Mouse (Mus musculus) forebrain, embryonic 10.5 days (tissue): ENCODE results near the gene Ltn1. TPM values are rescaled to one million over a fixed set of nuclear protein-coding genes. Genes with fewer than 3 reads are reported as not detected.

ENCODE experiments used
- DNase-seq: peaks from one replicate; pipeline ENCODE4 v3.0.0-alpha.2; 2017; ENCODE audit warnings: low spot score; ENCODE audit errors: extremely low spot score
- H3K27ac ChIP-seq: fragments of 300-500 bp; sonication (generic); 2 replicates; pipeline ENCODE4 v1.5.1; 2016; ENCODE audit warnings: mild to moderate bottlenecking
- H3K27me3 ChIP-seq: fragments of 300-500 bp; sonication (generic); 2 replicates; pipeline ENCODE4 v1.6.1; 2016; ENCODE audit warnings: mild to moderate bottlenecking; ENCODE audit not compliant: poor library complexity, severe bottlenecking
- H3K36me3 ChIP-seq: fragments of 300-500 bp; sonication (generic); replicated peaks from 2 replicates; pipeline ENCODE4 v1.6.1; 2016; ENCODE audit warnings: mild to moderate bottlenecking, moderate library complexity
- H3K4me1 ChIP-seq: fragments of 300-500 bp; sonication (generic); 2 replicates; pipeline ENCODE4 v1.6.1; 2016
- H3K4me3 ChIP-seq: fragments of 300-500 bp; sonication (generic); 2 replicates; pipeline ENCODE4 v1.5.1; 2016; ENCODE audit warnings: mild to moderate bottlenecking, moderate library complexity
- H3K9me3 ChIP-seq: fragments of 300-500 bp; sonication (generic); 2 replicates; pipeline ENCODE4 v1.6.1; 2016; ENCODE audit warnings: mild to moderate bottlenecking, moderate library complexity
- WGBS: fragments of 180-500 bp; shearing (Covaris S2); methylation state at CpG from one replicate; pipeline ENCODE4 v1.1.7; 2016; 5-methylcytosine and 5-hydroxymethylcytosine counted together
- polyA plus RNA-seq: library from polyadenylated mRNA; unstranded; fragments of >200 nt; fragmentation: Nextera tagmentation; extraction: Ambion mirVana; gene quantifications from 2 replicates; pipeline ENCODE4 v1.2.1, GENCODE M21; 2016

Ltn1 gene
- polyA plus RNA-seq, result 30.3 and 31.5 TPM in 2 replicates

DNA sequence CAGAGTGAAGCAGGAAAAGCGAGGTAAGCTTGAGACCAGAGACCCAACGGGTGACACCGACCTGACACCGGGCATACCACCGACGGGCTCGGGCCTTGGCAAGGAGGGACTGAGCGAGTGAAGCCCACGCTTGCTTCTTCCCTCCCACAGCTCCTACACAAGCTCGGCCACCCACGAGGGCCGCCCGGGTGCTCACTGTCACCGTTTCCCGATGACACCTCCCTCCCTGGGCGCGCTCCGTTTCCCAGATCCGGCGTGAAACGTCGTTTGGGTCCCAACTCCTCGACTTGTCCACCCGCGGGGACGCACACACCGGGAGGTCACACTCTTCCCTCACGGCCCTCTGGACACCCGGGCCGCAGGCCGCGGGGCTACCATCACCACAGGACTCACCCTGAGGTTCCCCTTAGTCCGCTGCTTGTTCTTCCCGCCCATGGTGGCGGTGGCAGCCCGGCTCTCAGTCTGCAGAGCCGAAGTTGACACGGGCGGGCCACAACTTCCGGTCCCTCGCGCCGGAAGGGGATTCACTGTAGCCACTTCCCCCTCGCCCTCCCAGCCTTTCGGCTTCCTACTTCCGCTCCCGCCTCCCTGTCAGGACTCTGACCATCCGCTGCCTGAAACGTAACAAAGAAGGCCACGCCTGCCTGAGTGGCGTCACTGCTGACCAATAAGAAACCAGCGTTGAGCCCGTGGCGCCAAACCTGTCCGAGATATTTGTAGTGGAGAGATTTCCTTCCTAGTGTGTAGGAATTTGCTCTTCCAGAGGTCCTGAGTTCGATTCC is at the start of gene Ltn1:
Ltn1 (minus strand) TSS at position 580 of the 782 bp plus-strand sequence.
- Histone ChIP-seq H3K36me3 (peaks cover 3% of the 10 kb centered on the region; the same call in 1 of the 2 replicates), H3K27ac (peak within 1 kb of the TSS; percentile 87), H3K27me3 (no peaks in the 10 kb centered on the region), H3K4me3 (peak within 1 kb of the TSS; percentile 92), H3K4me1 (peaks cover 10% of the 10 kb centered on the region), H3K9me3 (no peaks in the 10 kb centered on the region)
- peak; percentile 98 for DNase-seq
- under 1% methylated on average over 56 of the region's 56 CpGs for WGBS

DNA sequence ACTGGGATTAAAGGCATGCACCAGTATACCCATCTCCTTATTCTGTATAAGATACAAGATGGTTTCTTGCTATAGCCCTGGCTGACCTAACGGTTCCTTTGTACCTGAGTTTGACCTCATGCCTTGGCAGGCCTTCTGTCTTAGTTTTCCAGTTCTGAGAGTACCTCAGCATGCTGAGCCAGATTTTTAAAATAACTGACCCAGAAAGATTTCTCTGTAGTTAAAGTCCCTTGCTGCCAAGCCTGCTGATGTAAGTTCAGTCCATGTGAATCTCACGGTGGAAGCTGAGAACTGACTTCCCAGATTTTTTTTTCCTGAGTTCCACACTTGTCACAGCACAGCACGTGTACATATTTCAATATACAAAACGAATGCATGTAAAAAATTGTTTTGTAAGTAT is 38.2 kb upstream of the Ltn1 start:
- Histone ChIP-seq H3K36me3 (peaks cover 94% of the 10 kb centered on the region), H3K27ac (no peak overlapping the region), H3K4me1 (no peaks in the 10 kb centered on the region), H3K9me3 (no peaks in the 10 kb centered on the region), H3K27me3 (no peaks in the 10 kb centered on the region), H3K4me3 (no peak overlapping the region)
- 88% methylated on average over 4 of the region's 4 CpGs for WGBS
- DNase-seq, result no peak

GRCm38 (mm10) chr16:87458752-87459151 is 26.3 kb upstream of the Ltn1 start:
- no peak overlapping the region for H3K4me3 ChIP-seq
- 95% methylated on average over 3 of the region's 3 CpGs for WGBS
- H3K27me3 ChIP-seq, result no peaks in the 10 kb centered on the region
- peaks cover 52% of the 10 kb centered on the region for H3K36me3 ChIP-seq
- no peak overlapping the region for H3K27ac ChIP-seq
- DNase-seq, result no peak
- H3K4me1 ChIP-seq, result peaks cover 19% of the 10 kb centered on the region
- H3K9me3 ChIP-seq, result no peaks in the 10 kb centered on the region

DNA sequence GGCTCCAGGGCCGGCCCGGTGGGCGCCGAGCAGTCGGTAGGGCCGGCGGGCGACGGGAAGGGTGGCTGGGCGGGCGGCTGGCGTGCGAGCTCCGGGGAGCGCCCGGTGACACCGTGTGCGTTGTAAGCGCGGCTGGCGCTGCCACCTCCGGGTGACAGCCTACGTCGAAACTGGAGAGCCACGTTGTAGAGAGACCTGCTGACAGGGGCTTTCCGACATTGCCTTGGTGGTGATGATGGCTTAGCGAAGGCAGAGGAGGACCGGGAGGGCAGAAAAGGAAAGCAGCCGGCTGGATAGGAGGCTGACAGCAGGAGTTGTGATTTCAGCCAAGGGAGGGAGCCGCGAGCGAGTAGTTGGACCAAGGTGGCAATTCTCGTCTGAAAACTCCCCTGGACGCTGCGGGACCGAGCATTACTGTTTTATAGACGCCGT is 22.8 kb upstream of the Ltn1 start:
- Histone ChIP-seq H3K36me3 (peaks cover 21% of the 10 kb centered on the region), H3K9me3 (no peaks in the 10 kb centered on the region), H3K27ac (peak overlapping the region; percentile 89), H3K27me3 (no peaks in the 10 kb centered on the region), H3K4me1 (peaks cover 19% of the 10 kb centered on the region), H3K4me3 (peak overlapping the region; percentile 93)
- under 1% methylated on average over 38 of the region's 38 CpGs for WGBS
- DNase-seq, result peak; percentile 21

DNA sequence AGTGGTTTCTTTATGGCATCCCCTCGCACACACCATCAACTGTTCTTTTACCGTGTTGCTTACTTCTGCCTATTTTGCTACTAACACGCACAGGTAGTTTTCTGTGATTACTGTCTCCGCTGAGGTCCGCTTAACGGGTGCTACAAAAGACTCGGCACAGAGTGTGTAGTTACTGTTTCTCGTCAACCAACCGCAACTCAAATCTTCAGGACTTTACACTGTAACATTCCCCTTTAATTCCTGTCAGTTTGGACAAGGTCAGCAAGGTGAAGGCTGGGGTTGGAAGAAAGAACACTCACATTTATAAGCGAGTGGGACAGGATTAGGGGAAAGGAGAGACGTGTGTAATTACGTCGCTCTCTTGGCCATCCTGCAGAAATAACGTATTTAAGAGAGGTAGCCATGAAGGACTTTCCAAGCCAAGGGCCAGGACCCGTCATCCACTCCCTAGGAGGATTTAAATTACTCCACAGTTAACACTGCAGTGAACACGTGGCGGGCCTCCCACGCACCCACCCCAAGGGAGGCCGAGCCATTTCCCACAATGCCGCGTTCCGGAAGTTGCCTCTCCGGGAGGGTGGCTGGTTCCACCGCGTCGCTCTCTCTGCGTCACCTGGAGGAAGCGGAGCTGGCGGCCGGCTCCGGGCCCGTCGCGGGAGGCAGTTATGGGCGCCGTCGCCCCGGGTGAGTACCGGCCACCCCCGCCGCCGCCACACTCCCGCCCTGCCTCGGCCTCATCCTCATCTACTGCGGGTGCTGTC is 22.2 kb upstream of the Ltn1 start, which contains the start of gene Usp16:
Usp16 (plus strand) TSS at position 285 of the 761 bp plus-strand sequence.
- peak; percentile 87 for DNase-seq
- WGBS, result 9% methylated on average over 45 of the region's 45 CpGs
- Histone ChIP-seq H3K4me3 (peak within 1 kb of the TSS; percentile 93), H3K27me3 (no peaks in the 10 kb centered on the region), H3K27ac (peak within 1 kb of the TSS; percentile 89), H3K4me1 (peaks cover 19% of the 10 kb centered on the region), H3K9me3 (no peaks in the 10 kb centered on the region), H3K36me3 (peaks cover 16% of the 10 kb centered on the region)

DNA sequence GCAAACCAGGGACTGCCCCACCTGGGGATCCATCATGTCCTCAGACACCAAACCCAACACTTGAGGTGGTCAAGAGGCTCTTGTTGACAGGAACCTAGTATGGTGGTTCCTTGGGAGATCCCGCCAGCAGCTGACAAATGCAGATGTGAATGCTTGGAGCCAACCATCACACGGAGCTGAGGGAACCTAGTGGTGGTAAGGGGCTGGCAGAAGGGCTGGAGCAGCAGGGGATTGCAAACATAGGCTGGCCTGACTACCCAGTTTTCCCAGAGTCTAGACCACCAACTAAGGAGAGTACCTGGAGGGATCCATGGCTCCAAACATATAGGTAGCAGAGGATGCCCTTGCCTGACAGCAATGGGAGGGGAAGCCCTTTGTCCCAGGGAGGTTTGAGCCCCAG is 20.8 kb upstream of the Ltn1 start:
- whole genome bisulfite sequencing, result 84% methylated on average over 2 of the region's 2 CpGs
- no peak overlapping the region for H3K4me3 ChIP-seq
- peaks cover 19% of the 10 kb centered on the region for H3K4me1 ChIP-seq
- DNase-seq, result no peak
- H3K27me3 ChIP-seq, result no peaks in the 10 kb centered on the region
- H3K27ac ChIP-seq, result no peak overlapping the region
- H3K9me3 ChIP-seq, result no peaks in the 10 kb centered on the region
- peaks cover 3% of the 10 kb centered on the region for H3K36me3 ChIP-seq

DNA sequence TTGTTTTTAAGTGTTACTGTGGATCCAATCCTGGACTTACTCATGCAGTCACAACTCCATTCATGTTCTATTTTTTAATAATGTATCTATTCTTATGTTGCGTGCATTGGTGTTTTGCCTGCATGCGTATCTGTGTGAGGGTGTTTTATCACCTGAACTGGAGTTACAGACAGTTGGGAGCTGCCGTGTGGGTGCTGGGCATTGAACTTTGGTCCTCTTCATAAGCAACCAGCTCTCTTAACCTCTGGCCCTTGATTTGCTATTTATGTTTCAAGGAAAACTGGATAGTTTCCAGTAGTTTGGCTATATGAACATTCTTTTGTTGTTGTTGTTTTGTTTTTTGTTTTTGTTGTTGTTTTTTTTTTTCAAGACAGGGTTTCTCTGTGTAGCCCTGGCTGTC is 13.1 kb upstream of the Ltn1 start:
- no peak for DNase-seq
- Histone ChIP-seq H3K27ac (no peak overlapping the region), H3K9me3 (no peaks in the 10 kb centered on the region), H3K4me1 (peaks cover 9% of the 10 kb centered on the region), H3K4me3 (no peak overlapping the region), H3K36me3 (no peaks in the 10 kb centered on the region), H3K27me3 (no peaks in the 10 kb centered on the region)
- WGBS, result 94% methylated on average over 3 of the region's 3 CpGs

DNA sequence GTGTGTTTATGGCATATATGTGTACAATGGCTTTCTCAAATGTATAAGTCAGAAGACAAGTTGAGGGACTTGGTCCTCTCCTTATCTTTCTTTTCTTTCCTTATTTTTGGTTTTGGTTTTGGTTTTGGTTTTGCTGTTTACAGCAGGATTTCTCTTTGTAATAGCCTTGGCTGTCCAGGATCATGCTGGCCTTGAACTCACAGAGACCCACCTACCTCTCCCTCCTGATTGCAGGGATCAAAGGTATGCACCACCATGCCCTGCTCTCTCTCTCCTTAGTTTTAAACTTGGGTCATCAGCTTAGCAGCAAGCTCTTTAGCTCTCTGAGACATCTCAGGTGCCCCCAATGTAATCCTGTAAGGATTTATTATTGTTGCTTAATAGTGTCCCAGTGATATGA is 12.7 kb upstream of the Ltn1 start:
- Histone ChIP-seq H3K4me1 (peaks cover 9% of the 10 kb centered on the region), H3K4me3 (no peak overlapping the region)
- no peak for DNase-seq

GRCm38 (mm10) chr16:87444071-87444470 is 11.7 kb upstream of the Ltn1 start:
- WGBS, result 62% methylated on average over 1 of the region's 1 CpGs
- peaks cover 14% of the 10 kb centered on the region for H3K4me1 ChIP-seq
- H3K36me3 ChIP-seq, result no peaks in the 10 kb centered on the region
- no peaks in the 10 kb centered on the region for H3K9me3 ChIP-seq
- no peak for DNase-seq
- H3K27ac ChIP-seq, result no peak overlapping the region
- no peaks in the 10 kb centered on the region for H3K27me3 ChIP-seq
- H3K4me3 ChIP-seq, result no peak overlapping the region

More for the DNA sequence above, 12.7 kb upstream of the Ltn1 start:
- Histone ChIP-seq H3K36me3 (no peaks in the 10 kb centered on the region), H3K9me3 (no peaks in the 10 kb centered on the region), H3K27me3 (no peaks in the 10 kb centered on the region), H3K27ac (no peak overlapping the region)

- no peak overlapping the region for H3K27ac ChIP-seq
- no peaks in the 10 kb centered on the region for H3K36me3 ChIP-seq
- DNase-seq, result no peak
- no peaks in the 10 kb centered on the region for H3K9me3 ChIP-seq
- peaks cover 14% of the 10 kb centered on the region for H3K4me1 ChIP-seq
- H3K4me3 ChIP-seq, result no peak overlapping the region
- H3K27me3 ChIP-seq, result no peaks in the 10 kb centered on the region
Measured at GRCm38 (mm10) chr16:87443245-87443644, 10.8 kb upstream of the Ltn1 start.

GRCm38 (mm10) chr16:87442291-87442690 is 9.9 kb upstream of the Ltn1 start:
- no peak overlapping the region for H3K4me3 ChIP-seq
- 63% methylated on average over 5 of the region's 5 CpGs for WGBS
- H3K4me1 ChIP-seq, result peaks cover 14% of the 10 kb centered on the region
- H3K9me3 ChIP-seq, result no peaks in the 10 kb centered on the region
- H3K27me3 ChIP-seq, result no peaks in the 10 kb centered on the region
- H3K36me3 ChIP-seq, result no peaks in the 10 kb centered on the region
- DNase-seq, result no peak
- no peak overlapping the region for H3K27ac ChIP-seq

GRCm38 (mm10) chr16:87441089-87441488 is 8.7 kb upstream of the Ltn1 start:
- Histone ChIP-seq H3K27ac (peak overlapping the region; percentile 96; the same call in 1 of the 2 replicates), H3K4me3 (peak overlapping the region; percentile 83), H3K36me3 (no peaks in the 10 kb centered on the region), H3K9me3 (no peaks in the 10 kb centered on the region), H3K27me3 (no peaks in the 10 kb centered on the region), H3K4me1 (peaks cover 14% of the 10 kb centered on the region)
- no peak for DNase-seq
- 27% methylated on average over 9 of the region's 9 CpGs for WGBS

DNA sequence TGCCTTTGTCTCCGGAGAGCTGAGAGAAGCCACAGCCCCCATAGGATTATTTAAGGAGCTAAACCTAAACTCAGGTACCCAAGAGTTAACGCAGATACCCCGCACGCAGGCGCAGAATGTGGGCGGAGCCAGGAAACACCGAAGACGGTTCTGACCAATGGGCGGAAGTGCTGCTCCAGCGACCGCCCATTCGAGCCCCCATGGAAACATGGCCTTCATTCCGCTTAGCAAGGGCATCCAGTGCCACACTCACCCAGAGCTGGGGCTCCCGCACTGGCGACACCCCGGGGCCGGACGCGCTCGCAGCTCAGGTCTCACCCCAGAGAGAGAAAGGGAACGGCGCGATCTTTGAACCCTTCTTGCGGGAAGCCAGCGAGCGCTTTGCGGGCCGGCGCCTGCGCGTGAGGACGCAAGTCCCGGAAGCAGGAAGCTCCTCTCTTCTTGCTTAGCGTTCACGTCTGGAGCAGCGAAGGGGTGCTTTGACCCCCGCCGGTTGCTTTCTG is 7.8 kb upstream of the Ltn1 start, which contains the start of gene Rwdd2b:
Rwdd2b (minus strand) TSS at position 390 of the 503 bp plus-strand sequence.
- H3K9me3 ChIP-seq, result no peaks in the 10 kb centered on the region
- H3K36me3 ChIP-seq, result no peaks in the 10 kb centered on the region
- peak within 1 kb of the TSS; percentile 96 for H3K27ac ChIP-seq
- H3K4me1 ChIP-seq, result peaks cover 14% of the 10 kb centered on the region
- DNase-seq, result peak; percentile 90
- WGBS, result under 1% methylated on average over 38 of the region's 38 CpGs
- no peaks in the 10 kb centered on the region for H3K27me3 ChIP-seq
- H3K4me3 ChIP-seq, result peak within 1 kb of the TSS; percentile 83
